Mouse (Mus musculus): ENCODE results near the gene Dpep1. TPM values are rescaled to one million over a fixed set of nuclear protein-coding genes. Genes with fewer than 3 reads are reported as not detected.
A peak's percentile ranks its signal among the peaks of the same experiment; 100 is the strongest.

Gene Dpep1
- polyA plus RNA-seq, 2 experiments, result 3.9 to 5.1 TPM

GRCm38 (mm10) chr8:123157888-123158465, 28.1 kb upstream of the Dpep1 start, which contains the start of gene Sult5a1:
Sult5a1 (minus strand) TSS chr8:123158315.
- ATAC-seq (ENCODE audit: low FRiP score, low read depth) (peak; percentile 68), DNase-seq (ENCODE audit: low spot score) (peak; percentile 25)
- no peaks in the 10 kb centered on the region for H3K27me3 ChIP-seq (ENCODE audit: control insufficient read depth, insufficient read depth, low read length)
- H3K4me1 ChIP-seq (ENCODE audit: control insufficient read depth, insufficient read depth, low read length), result peaks cover 13% of the 10 kb centered on the region
- WGBS, result 27% methylated on average over 13 of the region's 13 CpGs
- H3K4me2 ChIP-seq (replicated peaks; ENCODE audit: low read depth, low read length, severe bottlenecking), result peak within 1 kb of the TSS; percentile 38
- peak within 1 kb of the TSS; percentile 25 for H3K4me3 ChIP-seq (replicated peaks; ENCODE audit: low read length)
- no peaks in the 10 kb centered on the region for H3K9me3 ChIP-seq (ENCODE audit: control insufficient read depth, low read length)
- peak within 1 kb of the TSS; percentile 40 for H3K9ac ChIP-seq (ENCODE audit: low read depth, low read length, severe bottlenecking)
- H3K27ac ChIP-seq (replicated peaks; ENCODE audit: low read depth, low read length), result 0 out of 2 replicates have a peak within 1 kb of the TSS, but pooled peaks have one; percentile 19
- H3K36me3 ChIP-seq (ENCODE audit: control insufficient read depth, insufficient read depth, low read length), result no peaks in the 10 kb centered on the region
- no peak for TF ChIP-seq POLR2A (IDR thresholded peaks at IDR 0.05; ENCODE audit: borderline replicate concordance, extremely low read depth, insufficient read depth, insufficient read length)

GRCm38 (mm10) chr8:123181391-123181790, 4.7 kb upstream of the Dpep1 start:
- Histone ChIP-seq H3K27me3 (ENCODE audit: control insufficient read depth, insufficient read depth, low read length) (no peaks in the 10 kb centered on the region), H3K4me2 (replicated peaks; ENCODE audit: low read depth, low read length, severe bottlenecking) (no peak overlapping the region), H3K4me1 (ENCODE audit: control insufficient read depth, insufficient read depth, low read length) (peaks cover 7% of the 10 kb centered on the region), H3K4me3 (replicated peaks; ENCODE audit: low read length) (no peak overlapping the region), H3K36me3 (ENCODE audit: control insufficient read depth, insufficient read depth, low read length) (no peaks in the 10 kb centered on the region), H3K27ac (replicated peaks; ENCODE audit: low read depth, low read length) (no peak overlapping the region), H3K9me3 (ENCODE audit: control insufficient read depth, low read length) (no peaks in the 10 kb centered on the region; the same call in 1 of the 2 replicates), H3K9ac (ENCODE audit: low read depth, low read length, severe bottlenecking) (no peak overlapping the region)
- no peak for TF ChIP-seq POLR2A (IDR thresholded peaks at IDR 0.05; ENCODE audit: borderline replicate concordance, extremely low read depth, insufficient read depth, insufficient read length)
- ATAC-seq (ENCODE audit: low FRiP score, low read depth) (no peak), DNase-seq (ENCODE audit: low spot score) (no peak)
- 56% methylated on average over 3 of the region's 3 CpGs for WGBS

- DNase-seq (ENCODE audit: low spot score), result no peak
- Histone ChIP-seq H3K36me3 (ENCODE audit: control insufficient read depth, insufficient read depth, low read length) (no peaks in the 10 kb centered on the region), H3K4me3 (replicated peaks; ENCODE audit: low read length) (no peak overlapping the region), H3K4me2 (replicated peaks; ENCODE audit: low read depth, low read length, severe bottlenecking) (no peak overlapping the region), H3K27ac (replicated peaks; ENCODE audit: low read depth, low read length) (no peak overlapping the region), H3K27me3 (ENCODE audit: control insufficient read depth, insufficient read depth, low read length) (no peaks in the 10 kb centered on the region), H3K9ac (ENCODE audit: low read depth, low read length, severe bottlenecking) (no peak overlapping the region), H3K4me1 (ENCODE audit: control insufficient read depth, insufficient read depth, low read length) (peaks cover 11% of the 10 kb centered on the region), H3K9me3 (ENCODE audit: control insufficient read depth, low read length) (no peaks in the 10 kb centered on the region)
- TF ChIP-seq POLR2A (IDR thresholded peaks at IDR 0.05; ENCODE audit: borderline replicate concordance, extremely low read depth, insufficient read depth, insufficient read length), result no peak
- no peak for ATAC-seq (ENCODE audit: low FRiP score, low read depth)
- 89% methylated on average over 2 of the region's 2 CpGs for WGBS
These were observed 2.0 kb downstream of the Dpep1 start for GRCm38 (mm10) chr8:123188006-123188405.

DNA sequence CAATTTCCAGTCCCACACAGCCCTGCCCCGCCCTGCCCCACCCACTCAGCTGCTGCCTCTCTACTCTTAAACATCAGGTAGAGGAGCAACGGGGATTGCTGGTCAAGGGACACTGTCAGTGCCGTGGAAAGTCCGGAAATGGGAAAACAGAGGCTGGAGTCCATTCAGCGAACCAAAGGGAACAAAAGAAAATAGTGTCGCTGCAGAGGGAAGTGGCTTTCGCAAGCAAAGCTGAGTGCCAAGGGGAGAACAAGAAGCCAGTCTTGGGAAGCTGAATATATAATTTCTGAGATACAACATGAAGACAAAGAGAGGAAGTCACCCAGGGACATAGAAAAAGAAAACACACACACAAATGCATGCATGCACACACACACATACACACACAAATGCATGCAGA, 2.8 kb downstream of the Dpep1 start:
- Histone ChIP-seq H3K27me3 (ENCODE audit: control insufficient read depth, insufficient read depth, low read length) (no peaks in the 10 kb centered on the region), H3K4me2 (replicated peaks; ENCODE audit: low read depth, low read length, severe bottlenecking) (no peak overlapping the region), H3K36me3 (ENCODE audit: control insufficient read depth, insufficient read depth, low read length) (no peaks in the 10 kb centered on the region), H3K27ac (replicated peaks; ENCODE audit: low read depth, low read length) (no peak overlapping the region), H3K4me3 (replicated peaks; ENCODE audit: low read length) (no peak overlapping the region), H3K9ac (ENCODE audit: low read depth, low read length, severe bottlenecking) (no peak overlapping the region), H3K9me3 (ENCODE audit: control insufficient read depth, low read length) (no peaks in the 10 kb centered on the region), H3K4me1 (ENCODE audit: control insufficient read depth, insufficient read depth, low read length) (peaks cover 11% of the 10 kb centered on the region)
- WGBS, result 81% methylated on average over 7 of the region's 7 CpGs
- ATAC-seq (ENCODE audit: low FRiP score, low read depth) (no peak), DNase-seq (ENCODE audit: low spot score) (no peak)
- TF ChIP-seq POLR2A (IDR thresholded peaks at IDR 0.05; ENCODE audit: borderline replicate concordance, extremely low read depth, insufficient read depth, insufficient read length), result no peak

DNA sequence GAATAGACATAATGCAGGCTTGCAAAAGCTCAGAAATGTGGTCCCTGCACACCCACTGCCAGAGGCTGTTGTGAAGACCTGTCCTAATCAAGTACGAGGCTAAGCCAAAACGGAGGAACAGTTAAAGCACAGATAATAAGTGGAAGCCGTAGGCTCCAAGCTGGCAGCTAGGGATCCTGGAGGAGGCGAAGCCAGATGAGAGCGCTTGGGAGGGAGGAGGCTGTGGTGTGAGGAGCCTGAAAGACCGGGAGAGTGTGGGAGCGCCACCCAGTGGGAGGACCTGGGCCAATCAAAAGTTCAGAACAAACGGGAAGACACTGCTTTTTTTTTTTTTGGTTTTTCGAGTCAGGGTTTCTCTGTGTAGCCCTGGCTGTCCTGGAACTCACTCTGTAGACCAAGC, 4.6 kb downstream of the Dpep1 start:
- TF ChIP-seq POLR2A (IDR thresholded peaks at IDR 0.05; ENCODE audit: borderline replicate concordance, extremely low read depth, insufficient read depth, insufficient read length), result no peak
- no peak overlapping the region for H3K4me3 ChIP-seq (replicated peaks; ENCODE audit: low read length)
- peak; percentile 64; the same call in 1 of the 2 replicates for ATAC-seq (ENCODE audit: low FRiP score, low read depth)
- WGBS, result 2% methylated on average over 9 of the region's 9 CpGs
- no peak overlapping the region for H3K9ac ChIP-seq (ENCODE audit: low read depth, low read length, severe bottlenecking)
- H3K4me1 ChIP-seq (ENCODE audit: control insufficient read depth, insufficient read depth, low read length), result peaks cover 11% of the 10 kb centered on the region
- H3K27me3 ChIP-seq (ENCODE audit: control insufficient read depth, insufficient read depth, low read length), result no peaks in the 10 kb centered on the region
- peak; percentile 73 for DNase-seq (ENCODE audit: low spot score)
- H3K4me2 ChIP-seq (replicated peaks; ENCODE audit: low read depth, low read length, severe bottlenecking), result peak overlapping the region; percentile 40; the same call in 1 of the 2 replicates
- H3K9me3 ChIP-seq (ENCODE audit: control insufficient read depth, low read length), result no peaks in the 10 kb centered on the region
- H3K36me3 ChIP-seq (ENCODE audit: control insufficient read depth, insufficient read depth, low read length), result no peaks in the 10 kb centered on the region
- no peak overlapping the region for H3K27ac ChIP-seq (replicated peaks; ENCODE audit: low read depth, low read length)

All from limb, embryonic 14.5 days (tissue).